ENCODE assay signal across 9 mouse cellular contexts in the genomic region with DNA sequence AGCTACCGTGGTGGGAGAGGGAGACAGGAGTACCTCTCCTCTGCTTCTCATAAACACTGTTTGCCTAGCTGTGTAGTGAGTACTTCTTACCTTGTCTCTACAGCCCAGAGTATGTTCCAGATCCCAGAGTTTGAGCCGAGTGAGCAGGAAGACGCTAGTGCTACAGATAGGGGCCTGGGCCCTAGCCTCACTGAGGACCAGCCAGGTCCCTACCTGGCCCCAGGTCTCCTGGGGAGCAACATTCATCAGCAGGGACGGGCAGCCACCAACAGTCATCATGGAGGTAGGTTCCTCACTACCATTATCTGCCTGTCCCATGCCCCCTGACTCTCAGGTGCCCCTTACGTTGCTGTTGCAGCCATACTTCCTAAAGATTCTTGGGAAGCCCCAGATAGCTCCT. TPM values are rescaled to one million over a fixed set of nuclear protein-coding genes. Genes with fewer than 3 reads are reported as not detected.
DNase-seq lines count a peak whose midpoint lies in the region; ATAC-seq and TF ChIP-seq lines count a peak whose summit lies in the region.
"Had no signal": no experiment of that assay in that cellular context is flagged by ENCODE, and none has a peak within 500 bp of the region (broad histone marks: within the 10 kb centered on the region; RNA-seq: fewer than 3 reads in every experiment).

No protein-coding gene starts in this region.

- H3K27ac ChIP-seq in heart, embryonic 14.5 days (replicated peaks in 1 of 2; ENCODE audit: control insufficient read depth in 1 of 2, insufficient read depth in 1 of 2, low read depth in 2 of 2, low read length in 2 of 2), result peak overlapping the region; percentile 80 to 91
- no peak overlapping the region for H3K27ac ChIP-seq in ES-Bruce4 (ENCODE audit: insufficient read depth, low read length)
- H3K27ac ChIP-seq in forebrain, embryonic 14.5 days (ENCODE audit: low read depth, low read length), result peak overlapping the region; percentile 91
- peak overlapping the region; percentile 58 for H3K27ac ChIP-seq in liver, embryonic 16.5 days (ENCODE audit: low read length)

- no peaks in the 10 kb centered on the region for H3K9me3 ChIP-seq in heart, embryonic 14.5 days (ENCODE audit: control insufficient read depth, low read length)
- no peaks in the 10 kb centered on the region for H3K9me3 ChIP-seq in ES-Bruce4 (replicated peaks; ENCODE audit: control insufficient read depth, insufficient read depth, low read length, poor library complexity, severe bottlenecking)
- no peaks in the 10 kb centered on the region for H3K9me3 ChIP-seq in forebrain, embryonic 14.5 days (replicated peaks; ENCODE audit: control insufficient read depth, low read length)
- H3K9me3 ChIP-seq in liver, embryonic 16.5 days (replicated peaks; ENCODE audit: control insufficient read depth, low read length), result no peaks in the 10 kb centered on the region

- intact Hi-C loops in heart, postnatal 10 days (cut with DNase I), result loop anchor here (1.0 to 5.0 kb wide), 2 partner anchors 9 to 35 kb away; a partner anchor contains a TSS

- WGBS in heart, embryonic 14.5 days, result 26% methylated on average over 5 of the region's 5 CpGs
- WGBS in forebrain, embryonic 14.5 days, result 28% methylated on average over 5 of the region's 5 CpGs
- 20% methylated on average over 5 of the region's 5 CpGs for WGBS in liver, embryonic 16.5 days (ENCODE audit: insufficient replicate concordance)

- ATAC-seq in heart, embryonic 14.5 days (ENCODE audit: insufficient number of reproducible peaks, insufficient read depth, low FRiP score, low read depth), result no peak
- ATAC-seq in forebrain, embryonic 14.5 days, result no peak
- ATAC-seq in liver, embryonic 16.5 days (ENCODE audit: low read depth), result no peak

- TF ChIP-seq POLR2A in ES-Bruce4 (IDR thresholded peaks at IDR 0.05; ENCODE audit: insufficient read depth, low read length), result no peak

- peak overlapping the region; percentile 89 for H3K9ac ChIP-seq in heart, embryonic 14.5 days (ENCODE audit: low read length)
- peak overlapping the region; percentile 86 for H3K9ac ChIP-seq in ES-Bruce4 (ENCODE audit: low read depth, poor library complexity, severe bottlenecking)
- H3K9ac ChIP-seq in forebrain, embryonic 14.5 days (ENCODE audit: low read length), result peak overlapping the region; percentile 86
- H3K9ac ChIP-seq in liver, embryonic 16.5 days (ENCODE audit: low read depth, low read length), result peak overlapping the region; percentile 69

- peaks cover 19% of the 10 kb centered on the region; the same call in 1 of the 2 replicates for H3K36me3 ChIP-seq in heart, embryonic 14.5 days (ENCODE audit: control insufficient read depth, insufficient read depth, low read length)
- H3K36me3 ChIP-seq in ES-Bruce4 (ENCODE audit: control insufficient read depth, insufficient read depth, low read length, poor library complexity, severe bottlenecking), result no peaks in the 10 kb centered on the region
- H3K36me3 ChIP-seq in forebrain, embryonic 14.5 days (ENCODE audit: control insufficient read depth, insufficient read depth, low read length), result peaks cover 9% of the 10 kb centered on the region; the same call in 1 of the 2 replicates
- H3K36me3 ChIP-seq in liver, embryonic 16.5 days (ENCODE audit: control insufficient read depth, insufficient read depth), result no peaks in the 10 kb centered on the region

- no peak for TF ChIP-seq CTCF in ES-Bruce4 (IDR thresholded peaks at IDR 0.05; ENCODE audit: low read depth, low read length)

- H3K27me3 ChIP-seq in heart, embryonic 14.5 days (ENCODE audit: control insufficient read depth, insufficient read depth, low read length), result no peaks in the 10 kb centered on the region
- H3K27me3 ChIP-seq in ES-Bruce4 (ENCODE audit: control insufficient read depth, insufficient read depth, low read length, poor library complexity, severe bottlenecking), result no peaks in the 10 kb centered on the region
- H3K27me3 ChIP-seq in forebrain, embryonic 14.5 days (replicated peaks; ENCODE audit: control insufficient read depth, insufficient read depth, low read length), result no peaks in the 10 kb centered on the region
- H3K27me3 ChIP-seq in liver, embryonic 16.5 days (ENCODE audit: control insufficient read depth, insufficient read depth, low read depth, low read length), result no peaks in the 10 kb centered on the region

- DNase-seq in heart, postnatal 10 days, result no peak
- DNase-seq in forebrain, embryonic 14.5 days (ENCODE audit: low spot score), result no peak
- no peak for DNase-seq in adrenal gland, adult 8-10 months
- DNase-seq in gastrocnemius, adult 8-10 months (ENCODE audit: low spot score in 2 of 2), result no peak
- no peak for DNase-seq in embryo, embryonic 9.5 days (ENCODE audit: extremely low spot score)

- peak overlapping the region; percentile 69 to 82 for H3K4me3 ChIP-seq in heart, embryonic 14.5 days (ENCODE audit: control insufficient read depth in 1 of 2, insufficient read depth in 1 of 2, low read depth in 1 of 2, low read length in 2 of 2)
- peak overlapping the region; percentile 62 for H3K4me3 ChIP-seq in ES-Bruce4 (ENCODE audit: low read depth, low read length)
- H3K4me3 ChIP-seq in forebrain, embryonic 14.5 days (ENCODE audit: low read depth, low read length), result peak overlapping the region; percentile 77
- peak overlapping the region; percentile 79 for H3K4me3 ChIP-seq in liver, embryonic 16.5 days (ENCODE audit: low read depth, low read length)

- H3K4me2 ChIP-seq in heart, embryonic 14.5 days (ENCODE audit: low read length), result peak overlapping the region; percentile 98
- peak overlapping the region; percentile 97 for H3K4me2 ChIP-seq in forebrain, embryonic 14.5 days (ENCODE audit: low read length)
- peak overlapping the region; percentile 93 for H3K4me2 ChIP-seq in liver, embryonic 16.5 days (ENCODE audit: low read depth, low read length)

- no peak for TF ChIP-seq EP300 in ES-Bruce4 (IDR thresholded peaks at IDR 0.05; ENCODE audit: insufficient read depth, low read depth, low read length)

- peaks cover 10 to 18% of the 10 kb centered on the region in 2 experiments for H3K4me1 ChIP-seq in heart, embryonic 14.5 days (ENCODE audit: control insufficient read depth in 2 of 2, insufficient read depth in 2 of 2, low read length in 2 of 2)
- H3K4me1 ChIP-seq in ES-Bruce4 (ENCODE audit: control insufficient read depth, insufficient read depth, low read length), result no peaks in the 10 kb centered on the region
- H3K4me1 ChIP-seq in forebrain, embryonic 14.5 days (ENCODE audit: control insufficient read depth, insufficient read depth, low read length), result peaks cover 25% of the 10 kb centered on the region
- H3K4me1 ChIP-seq in liver, embryonic 16.5 days (ENCODE audit: control insufficient read depth, low read depth, low read length), result peaks cover 17% of the 10 kb centered on the region

RNA-seq across cellular contexts. Expression of a gene that starts 0.5 kb away (rescaled TPM):
- polyA plus RNA-seq in heart, embryonic 14.5 days (2014; fragmentation: Nextera tagmentation; extraction: Ambion mirVana), result 20.7 and 20.8 TPM in 2 replicates
- 10 to 100 TPM; 28.8 to 32.4 TPM for total RNA-seq in heart, postnatal 10 days (2021)
- polyA plus RNA-seq in ES-Bruce4 (2011; ENCODE audit: insufficient read depth, insufficient read length, low read depth, missing spikeins), result 9.0 and 12.8 TPM in 2 replicates
- 38.1 and 45.0 TPM in 2 replicates for polyA plus RNA-seq in forebrain, embryonic 14.5 days (2014; fragmentation: Nextera tagmentation; extraction: Ambion mirVana)
- 5.2 and 5.3 TPM in 2 replicates for polyA plus RNA-seq in liver, embryonic 16.5 days (2015; fragmentation: Nextera tagmentation; extraction: Ambion mirVana)
- total RNA-seq in adrenal gland, adult 8-10 months (2022), result 10 to 100 TPM; 55.6 to 66.1 (median 63.4) TPM
- 10 to 100 TPM in 2 of 4 experiments, 1 to 10 TPM in 2; 9.1 to 10.9 (median 10.0) TPM for total RNA-seq in gastrocnemius, adult 8-10 months (2022)

RNA-seq across cellular contexts. Expression of a gene that starts 1.1 kb away (rescaled TPM):
- polyA plus RNA-seq in heart, embryonic 14.5 days (2014; fragmentation: Nextera tagmentation; extraction: Ambion mirVana), result 55.9 and 58.0 TPM in 2 replicates
- total RNA-seq in heart, postnatal 10 days (2021), result 10 to 100 TPM; 30.8 to 34.1 TPM
- polyA plus RNA-seq in ES-Bruce4 (2011; ENCODE audit: insufficient read depth, insufficient read length, low read depth, missing spikeins), result 14.6 and 16.2 TPM in 2 replicates
- polyA plus RNA-seq in forebrain, embryonic 14.5 days (2014; fragmentation: Nextera tagmentation; extraction: Ambion mirVana), result 77.0 and 81.1 TPM in 2 replicates
- polyA plus RNA-seq in liver, embryonic 16.5 days (2015; fragmentation: Nextera tagmentation; extraction: Ambion mirVana), result 24.8 and 25.2 TPM in 2 replicates
- 10 to 100 TPM; 49.9 to 63.1 (median 56.6) TPM for total RNA-seq in adrenal gland, adult 8-10 months (2022)
- total RNA-seq in gastrocnemius, adult 8-10 months (2022), result 10 to 100 TPM in 2 of 4 experiments, 1 to 10 TPM in 2; 8.2 to 11.8 (median 10.6) TPM

RNA-seq across cellular contexts. Expression of a gene that starts 8.4 kb away (rescaled TPM):
- 0.27 and 0.46 TPM in 2 replicates for polyA plus RNA-seq in heart, embryonic 14.5 days (2014; fragmentation: Nextera tagmentation; extraction: Ambion mirVana)
- total RNA-seq in heart, postnatal 10 days (2021), result under 1 TPM in 1 of 2 experiments, not detected in 1; 0.27 TPM
- 1.5 TPM in 1 of 2 replicates, not detected in the other for polyA plus RNA-seq in ES-Bruce4 (2011; ENCODE audit: insufficient read depth, insufficient read length, low read depth, missing spikeins)
- polyA plus RNA-seq in forebrain, embryonic 14.5 days (2014; fragmentation: Nextera tagmentation; extraction: Ambion mirVana), result 0.77 and 0.98 TPM in 2 replicates
- 0.04 and 0.11 TPM in 2 replicates for polyA plus RNA-seq in liver, embryonic 16.5 days (2015; fragmentation: Nextera tagmentation; extraction: Ambion mirVana)
- under 1 TPM in 2 of 4 experiments, not detected in 2; 0.14 to 0.24 TPM for total RNA-seq in adrenal gland, adult 8-10 months (2022)
- total RNA-seq in gastrocnemius, adult 8-10 months (2022), result not detected

RNA-seq across cellular contexts. Expression of a gene that starts 17.6 kb away (rescaled TPM):
- 1.4 and 1.7 TPM in 2 replicates for polyA plus RNA-seq in heart, embryonic 14.5 days (2014; fragmentation: Nextera tagmentation; extraction: Ambion mirVana)
- total RNA-seq in heart, postnatal 10 days (2021), result not detected
- polyA plus RNA-seq in ES-Bruce4 (2011; ENCODE audit: insufficient read depth, insufficient read length, low read depth, missing spikeins), result 1.4 and 1.8 TPM in 2 replicates
- 0.45 and 1.1 TPM in 2 replicates for polyA plus RNA-seq in forebrain, embryonic 14.5 days (2014; fragmentation: Nextera tagmentation; extraction: Ambion mirVana)
- polyA plus RNA-seq in liver, embryonic 16.5 days (2015; fragmentation: Nextera tagmentation; extraction: Ambion mirVana), result 0.16 and 0.50 TPM in 2 replicates
- total RNA-seq in adrenal gland, adult 8-10 months (2022), result not detected
- total RNA-seq in gastrocnemius, adult 8-10 months (2022), result not detected
- total RNA-seq: gastrocnemius, postnatal 4 days had no signal

RNA-seq across cellular contexts. Expression of a gene that starts 21.2 kb away (rescaled TPM):
- polyA plus RNA-seq in heart, embryonic 14.5 days (2014; fragmentation: Nextera tagmentation; extraction: Ambion mirVana), result 14.4 and 18.0 TPM in 2 replicates
- 100 to 1,000 TPM; 122 to 125 TPM for total RNA-seq in heart, postnatal 10 days (2021)
- 13.6 and 16.7 TPM in 2 replicates for polyA plus RNA-seq in ES-Bruce4 (2011; ENCODE audit: insufficient read depth, insufficient read length, low read depth, missing spikeins)
- 6.3 and 7.0 TPM in 2 replicates for polyA plus RNA-seq in forebrain, embryonic 14.5 days (2014; fragmentation: Nextera tagmentation; extraction: Ambion mirVana)
- 3.6 and 4.8 TPM in 2 replicates for polyA plus RNA-seq in liver, embryonic 16.5 days (2015; fragmentation: Nextera tagmentation; extraction: Ambion mirVana)
- 10 to 100 TPM; 38.3 to 45.1 (median 44.1) TPM for total RNA-seq in adrenal gland, adult 8-10 months (2022)
- total RNA-seq in gastrocnemius, adult 8-10 months (2022), result 100 to 1,000 TPM in 1 of 4 experiments, 10 to 100 TPM in 3; 82.8 to 114 (median 93.4) TPM
